Mouse (Mus musculus): ENCODE data around the gene Itpkb. TPM values are rescaled to one million over a fixed set of nuclear protein-coding genes. Genes with fewer than 3 reads are reported as not detected.

The Itpkb gene
- total and polyA plus RNA-seq, 3 experiments, result 4.2 to 14.4 (median 10.6) TPM

- dilution Hi-C loops (cut with MboI; ENCODE audit: extremely low pct_ligation_motif_present, extremely low pct_unique_long_range_greater_than_20kb, low sequenced_read_pairs) (no loop called here), in situ Hi-C loops (cut with MboI; ENCODE audit: low pct_ligation_motif_present, low pct_unique_long_range_greater_than_20kb, low sequenced_read_pairs) (no loop called here)
- Histone ChIP-seq H3K36me3 (replicated peaks in 1 of 2; ENCODE audit: control insufficient read depth in 1 of 2, insufficient read depth in 1 of 2, low read length in 1 of 2) (peaks cover 0 to 36% of the 10 kb centered on the region in 2 experiments), H3K4me3 (replicated peaks in 1 of 3; ENCODE audit: low read depth in 2 of 3, low read length in 2 of 3, poor library complexity in 1 of 3) (no peak overlapping the region), H3K79me2 (replicated peaks; ENCODE audit: control insufficient read depth, extremely low read depth, insufficient read depth, poor library complexity, severe bottlenecking) (0 out of 2 replicates have a peak, but pooled peaks cover 2% of the 10 kb centered on the region), H3K9ac (ENCODE audit: insufficient read depth, low read depth) (no peak overlapping the region), H3K27me3 (replicated peaks) (no peaks in the 10 kb centered on the region), H3K9me3 (replicated peaks; ENCODE audit: low read length) (no peaks in the 10 kb centered on the region), H3K4me1 (ENCODE audit: control insufficient read depth in 1 of 2, insufficient read depth in 2 of 2) (peaks cover 5 to 79% of the 10 kb centered on the region in 2 experiments; a peak in 3 of 4 replicates), H3K4me2 (ENCODE audit: insufficient read depth, low read depth, poor library complexity, severe bottlenecking) (no peak overlapping the region), H3K27ac (ENCODE audit: insufficient read depth, low read depth) (no peak overlapping the region)
- TF ChIP-seq CHD2 (IDR thresholded peaks at IDR 0.05; ENCODE audit: low read length) (no peak), UBTF (IDR thresholded peaks at IDR 0.05; ENCODE audit: low read depth, low read length) (no peak), MEF2A (IDR thresholded peaks at IDR 0.05; ENCODE audit: borderline replicate concordance, low read depth, low read length) (no peak), PAX5 (IDR thresholded peaks at IDR 0.05; ENCODE audit: low read length) (no peak), ZNF384 (IDR thresholded peaks at IDR 0.05; ENCODE audit: low read depth, low read length) (no peak), POLR2A (IDR thresholded peaks at IDR 0.05; ENCODE audit: low read depth, low read length) (no peak), CHD1 (IDR thresholded peaks at IDR 0.05; ENCODE audit: low read depth, low read length) (no peak), MAZ (IDR thresholded peaks at IDR 0.05; ENCODE audit: low read depth, low read length) (no peak), ZMIZ1 (IDR thresholded peaks at IDR 0.05; ENCODE audit: low read depth, low read length) (no peak)
- DNase-seq (ENCODE audit: extremely low read depth), result no peak
Observed at GRCm38 (mm10) chr1:180382358-180382757, 52.1 kb downstream of the Itpkb start.

- H3K27me3 ChIP-seq (replicated peaks), result no peaks in the 10 kb centered on the region
- dilution Hi-C loops (cut with MboI; ENCODE audit: extremely low pct_ligation_motif_present, extremely low pct_unique_long_range_greater_than_20kb, low sequenced_read_pairs), result no loop called here
- TF ChIP-seq ZMIZ1 (IDR thresholded peaks at IDR 0.05; ENCODE audit: low read depth, low read length) (no peak), MAX (IDR thresholded peaks at IDR 0.05; ENCODE audit: low read length) (no peak), IRF4 (IDR thresholded peaks at IDR 0.05; ENCODE audit: low read depth, low read length) (no peak), MYC (IDR thresholded peaks at IDR 0.05; ENCODE audit: low read depth, low read length) (no peak), MAFK (IDR thresholded peaks at IDR 0.05; ENCODE audit: insufficient replicate concordance, low read length) (no peak), TBP (conservative IDR thresholded peaks at IDR 0.05; ENCODE audit: low read depth, low read length) (no peak), RCOR1 (conservative IDR thresholded peaks at IDR 0.05; ENCODE audit: low read depth, low read length) (no peak), JUN (IDR thresholded peaks at IDR 0.05; ENCODE audit: insufficient read depth, low read depth, low read length) (no peak), E2F4 (IDR thresholded peaks at IDR 0.05; ENCODE audit: insufficient replicate concordance, low read depth, low read length) (no peak), HCFC1 (IDR thresholded peaks at IDR 0.05; ENCODE audit: low read depth, low read length) (no peak), GABPA (IDR thresholded peaks at IDR 0.05; ENCODE audit: insufficient replicate concordance, low read depth, low read length) (no peak), ZC3H11A (IDR thresholded peaks at IDR 0.05; ENCODE audit: low read depth, low read length) (no peak)
- peaks cover 0 to 29% of the 10 kb centered on the region in 2 experiments for H3K36me3 ChIP-seq (replicated peaks in 1 of 2; ENCODE audit: control insufficient read depth in 1 of 2, insufficient read depth in 1 of 2, low read length in 1 of 2)
- peaks cover 12 to 79% of the 10 kb centered on the region in 2 experiments for H3K4me1 ChIP-seq (ENCODE audit: control insufficient read depth in 1 of 2, insufficient read depth in 2 of 2)
- 0 out of 2 replicates have a peak, but pooled peaks cover 3% of the 10 kb centered on the region for H3K79me2 ChIP-seq (replicated peaks; ENCODE audit: control insufficient read depth, extremely low read depth, insufficient read depth, poor library complexity, severe bottlenecking)
- no peak overlapping the region for H3K9ac ChIP-seq (ENCODE audit: insufficient read depth, low read depth)
- no peak overlapping the region for H3K4me3 ChIP-seq (replicated peaks in 1 of 3; ENCODE audit: low read depth in 2 of 3, low read length in 2 of 3, poor library complexity in 1 of 3)
- in situ Hi-C loops (cut with MboI; ENCODE audit: low pct_ligation_motif_present, low pct_unique_long_range_greater_than_20kb, low sequenced_read_pairs), result no loop called here
- no peaks in the 10 kb centered on the region for H3K9me3 ChIP-seq (replicated peaks; ENCODE audit: low read length)
- H3K4me2 ChIP-seq (ENCODE audit: insufficient read depth, low read depth, poor library complexity, severe bottlenecking), result no peak overlapping the region
- no peak overlapping the region for H3K27ac ChIP-seq (ENCODE audit: insufficient read depth, low read depth)
- DNase-seq (ENCODE audit: extremely low read depth), result no peak
Observed at GRCm38 (mm10) chr1:180383884-180384283, 53.6 kb downstream of the Itpkb start.

All from CH12.LX (cell line).